Mouse (Mus musculus) MEL (cell line): ENCODE measurements around the gene Syngr4. TPM values are rescaled to one million over a fixed set of nuclear protein-coding genes. Genes with fewer than 3 reads are reported as not detected.

ENCODE experiments used
- DNase-seq: peaks from one replicate; pipeline ENCODE4 v3.0.0; 2011; ENCODE audit warnings: low read depth, low spot score
- H3K27ac ChIP-seq: 2 replicates; pipeline ENCODE4 v1.5.1; 2012; ENCODE audit warnings: low read depth, mild to moderate bottlenecking, control low read depth, low read length, moderate library complexity; ENCODE audit not compliant: control insufficient read depth
- H3K27me3 ChIP-seq, 2 experiments: fragments of 150-350 bp in 1 of 2; sonication (generic) in 1 of 2; 2 replicates each; pipeline ENCODE4 v1.6.1; 2012; ENCODE audit warnings: low read length in 2 of 2, mild to moderate bottlenecking in 2 of 2, improper control_type of control experiment in 1 of 2, moderate library complexity in 1 of 2; ENCODE audit not compliant: insufficient read depth in 2 of 2, control insufficient read depth in 1 of 2
- H3K36me3 ChIP-seq, 2 experiments: 2 replicates each; pipeline ENCODE4 v1.6.1; 2012 to 2014; ENCODE audit warnings: low read length in 2 of 2, improper control_type of control experiment in 1 of 2, inconsistent platforms in 1 of 2, mild to moderate bottlenecking in 1 of 2; ENCODE audit not compliant: insufficient read depth in 2 of 2, control insufficient read depth in 1 of 2
- H3K4me1 ChIP-seq, 2 experiments: fragments of 150-350 bp in 1 of 2; sonication (generic) in 1 of 2; 2 replicates each; pipeline ENCODE4 v1.6.1; 2012; ENCODE audit warnings: low read length in 2 of 2, improper control_type of control experiment in 1 of 2, mild to moderate bottlenecking in 1 of 2; ENCODE audit not compliant: insufficient read depth in 2 of 2, control insufficient read depth in 1 of 2
- H3K4me3 ChIP-seq, 2 experiments: fragments of 150-350 bp in 1 of 2; sonication (generic) in 1 of 2; 2 replicates each; pipeline ENCODE4 v1.5.1; 2012; ENCODE audit warnings: low read depth in 2 of 2, low read length in 2 of 2, mild to moderate bottlenecking in 2 of 2, moderate library complexity in 2 of 2, control low read depth in 1 of 2, improper control_type of control experiment in 1 of 2; ENCODE audit not compliant: control insufficient read depth in 1 of 2, insufficient read depth in 1 of 2
- H3K79me2 ChIP-seq: 2 replicates; pipeline ENCODE4 v1.6.1; 2012; ENCODE audit warnings: mild to moderate bottlenecking, low read length, moderate library complexity; ENCODE audit not compliant: control insufficient read depth, poor library complexity, insufficient read depth
- H3K9ac ChIP-seq: 2 replicates; pipeline ENCODE4 v1.6.1; 2012; ENCODE audit warnings: low read depth, mild to moderate bottlenecking, control low read depth, low read length, moderate library complexity; ENCODE audit not compliant: control insufficient read depth, poor library complexity, severe bottlenecking
- H3K9me3 ChIP-seq: fragments of 150-350 bp; sonication (generic); replicated peaks from 2 replicates; pipeline ENCODE4 v1.6.1; 2012; ENCODE audit warnings: mild to moderate bottlenecking, low read length, improper control_type of control experiment, moderate library complexity; ENCODE audit not compliant: insufficient read depth
- CHD1 ChIP-seq: IDR thresholded peaks from 2 replicates; pipeline ENCODE4 v1.6.1; 2012; ENCODE audit warnings: low read depth, mild to moderate bottlenecking, inconsistent platforms, low read length, improper control_type of control experiment
- CHD2 ChIP-seq: IDR thresholded peaks from 2 replicates; pipeline ENCODE4 v1.6.1; 2011; ENCODE audit warnings: low read length, improper control_type of control experiment
- CTCF ChIP-seq, 3 experiments: IDR thresholded peaks in 2 of 3; conservative IDR thresholded peaks in 1 of 3; 2 replicates each; pipeline ENCODE4 v1.5.1; 2011 to 2012; ENCODE audit warnings: low read length in 3 of 3, low read depth in 2 of 3, mild to moderate bottlenecking in 2 of 3, improper control_type of control experiment in 1 of 3, inconsistent platforms in 1 of 3, mixed read lengths in 1 of 3, moderate library complexity in 1 of 3; ENCODE audit not compliant: control insufficient read depth in 1 of 3, insufficient read depth in 1 of 3, poor library complexity in 1 of 3, severe bottlenecking in 1 of 3
- E2F4 ChIP-seq: IDR thresholded peaks from 2 replicates; pipeline ENCODE4 v1.6.1; 2011; ENCODE audit warnings: low read depth, low read length, improper control_type of control experiment, borderline replicate concordance
- EP300 ChIP-seq, 2 experiments: IDR thresholded peaks; 2 replicates each; pipeline ENCODE4 v1.6.1; 2011; ENCODE audit warnings: improper control_type of control experiment in 2 of 2, low read length in 2 of 2, low read depth in 1 of 2, mild to moderate bottlenecking in 1 of 2
- HCFC1 ChIP-seq: IDR thresholded peaks from 2 replicates; pipeline ENCODE4 v1.6.1; 2012; ENCODE audit warnings: low read depth, mild to moderate bottlenecking, inconsistent platforms, low read length, improper control_type of control experiment, moderate library complexity
- MAFK ChIP-seq: IDR thresholded peaks from 2 replicates; pipeline ENCODE4 v1.6.1; 2011; ENCODE audit warnings: low read depth, mild to moderate bottlenecking, low read length, improper control_type of control experiment, borderline replicate concordance
- MAZ ChIP-seq: IDR thresholded peaks from 2 replicates; pipeline ENCODE4 v1.6.1; 2012; ENCODE audit warnings: low read depth, mild to moderate bottlenecking, inconsistent platforms, low read length, improper control_type of control experiment
- MEF2A ChIP-seq: IDR thresholded peaks from 2 replicates; pipeline ENCODE4 v1.6.1; 2014; ENCODE audit warnings: low read depth, mild to moderate bottlenecking, inconsistent platforms, low read length, improper control_type of control experiment; ENCODE audit not compliant: poor library complexity, insufficient replicate concordance, severe bottlenecking; ENCODE audit errors: extremely low read depth
- MYB ChIP-seq: IDR thresholded peaks from 2 replicates; pipeline ENCODE4 v1.6.1; 2011; ENCODE audit warnings: mild to moderate bottlenecking, low read depth, low read length, improper control_type of control experiment
- NELFE ChIP-seq: IDR thresholded peaks from 2 replicates; pipeline ENCODE4 v1.6.1; 2011; ENCODE audit warnings: low read depth, low read length, improper control_type of control experiment
- POLR2A ChIP-seq, 2 experiments: IDR thresholded peaks; 2 replicates each; pipeline ENCODE4 v1.6.1; 2011 to 2012; ENCODE audit warnings: low read length in 2 of 2, mild to moderate bottlenecking in 2 of 2, control low read depth in 1 of 2, improper control_type of control experiment in 1 of 2, low read depth in 1 of 2, moderate library complexity in 1 of 2; ENCODE audit not compliant: control insufficient read depth in 1 of 2, insufficient read depth in 1 of 2, poor library complexity in 1 of 2
- POLR2AphosphoS2 ChIP-seq: IDR thresholded peaks from 2 replicates; pipeline ENCODE4 v1.6.1; 2011; ENCODE audit warnings: low read length, improper control_type of control experiment
- POLR2AphosphoS5 ChIP-seq: IDR thresholded peaks from 2 replicates; pipeline ENCODE4 v1.6.1; 2012; ENCODE audit warnings: low read depth, borderline replicate concordance, mild to moderate bottlenecking, inconsistent platforms, low read length, moderate library complexity, mixed read lengths
- RAD21 ChIP-seq: IDR thresholded peaks from 2 replicates; pipeline ENCODE4 v1.6.1; 2011; ENCODE audit warnings: mild to moderate bottlenecking, low read depth, low read length, improper control_type of control experiment
- RCOR1 ChIP-seq: IDR thresholded peaks from 2 replicates; pipeline ENCODE4 v1.6.1; 2012; ENCODE audit warnings: low read depth, mild to moderate bottlenecking, inconsistent platforms, low read length, improper control_type of control experiment
- SMC3 ChIP-seq: IDR thresholded peaks from 2 replicates; pipeline ENCODE4 v1.6.1; 2011; ENCODE audit warnings: low read depth, low read length, improper control_type of control experiment
- TAL1 ChIP-seq: IDR thresholded peaks from 2 replicates; pipeline ENCODE4 v1.6.1; 2012; ENCODE audit warnings: mild to moderate bottlenecking, inconsistent platforms, low read length, moderate library complexity, mixed read lengths
- TBP ChIP-seq: IDR thresholded peaks from 2 replicates; pipeline ENCODE4 v1.8.0; 2011; ENCODE audit warnings: low read depth, low read length, improper control_type of control experiment
- TCF12 ChIP-seq: IDR thresholded peaks from 2 replicates; pipeline ENCODE4 v1.6.1; 2014; ENCODE audit warnings: low read depth, mild to moderate bottlenecking, inconsistent platforms, low read length, improper control_type of control experiment, moderate library complexity
- UBTF ChIP-seq: IDR thresholded peaks from 2 replicates; pipeline ENCODE4 v1.6.1; 2012; ENCODE audit warnings: low read depth, mild to moderate bottlenecking, inconsistent platforms, low read length, improper control_type of control experiment, moderate library complexity, borderline replicate concordance; ENCODE audit not compliant: insufficient read depth
- ZC3H11A ChIP-seq: IDR thresholded peaks from 2 replicates; pipeline ENCODE4 v1.6.1; 2012; ENCODE audit warnings: low read depth, mild to moderate bottlenecking, inconsistent platforms, low read length, improper control_type of control experiment
- ZKSCAN1 ChIP-seq: IDR thresholded peaks from 2 replicates; pipeline ENCODE4 v1.6.1; 2012; ENCODE audit warnings: low read depth, mild to moderate bottlenecking, inconsistent platforms, low read length, improper control_type of control experiment, moderate library complexity
- ZMIZ1 ChIP-seq: IDR thresholded peaks from 2 replicates; pipeline ENCODE4 v1.6.1; 2012; ENCODE audit warnings: low read depth, mild to moderate bottlenecking, inconsistent platforms, low read length, improper control_type of control experiment, moderate library complexity
- polyA plus RNA-seq, 2 experiments: library from polyadenylated mRNA; stranded (reverse) in 1 of 2; unstranded in 1 of 2; fragments of >175 nt in 1 of 2; fragments of >200 nt in 1 of 2; gene quantifications; 2 replicates each; pipeline versions ENCODE4 v1.2.1 to v1.2.4; 2012; ENCODE audit warnings: low replicate concordance in 2 of 2, low read depth in 1 of 2; ENCODE audit not compliant: insufficient read length in 2 of 2, insufficient read depth in 1 of 2, missing spikeins in 1 of 2
- total RNA-seq: library from RNA; depleted of rRNA; stranded (reverse); fragments of 300-350 nt; gene quantifications from 2 replicates; pipeline ENCODE4 v1.2.3, GENCODE M21; 2012

The Syngr4 gene
- total and polyA plus RNA-seq, 3 experiments = 0.46 to 1.1 TPM; not detected in 1

DNA sequence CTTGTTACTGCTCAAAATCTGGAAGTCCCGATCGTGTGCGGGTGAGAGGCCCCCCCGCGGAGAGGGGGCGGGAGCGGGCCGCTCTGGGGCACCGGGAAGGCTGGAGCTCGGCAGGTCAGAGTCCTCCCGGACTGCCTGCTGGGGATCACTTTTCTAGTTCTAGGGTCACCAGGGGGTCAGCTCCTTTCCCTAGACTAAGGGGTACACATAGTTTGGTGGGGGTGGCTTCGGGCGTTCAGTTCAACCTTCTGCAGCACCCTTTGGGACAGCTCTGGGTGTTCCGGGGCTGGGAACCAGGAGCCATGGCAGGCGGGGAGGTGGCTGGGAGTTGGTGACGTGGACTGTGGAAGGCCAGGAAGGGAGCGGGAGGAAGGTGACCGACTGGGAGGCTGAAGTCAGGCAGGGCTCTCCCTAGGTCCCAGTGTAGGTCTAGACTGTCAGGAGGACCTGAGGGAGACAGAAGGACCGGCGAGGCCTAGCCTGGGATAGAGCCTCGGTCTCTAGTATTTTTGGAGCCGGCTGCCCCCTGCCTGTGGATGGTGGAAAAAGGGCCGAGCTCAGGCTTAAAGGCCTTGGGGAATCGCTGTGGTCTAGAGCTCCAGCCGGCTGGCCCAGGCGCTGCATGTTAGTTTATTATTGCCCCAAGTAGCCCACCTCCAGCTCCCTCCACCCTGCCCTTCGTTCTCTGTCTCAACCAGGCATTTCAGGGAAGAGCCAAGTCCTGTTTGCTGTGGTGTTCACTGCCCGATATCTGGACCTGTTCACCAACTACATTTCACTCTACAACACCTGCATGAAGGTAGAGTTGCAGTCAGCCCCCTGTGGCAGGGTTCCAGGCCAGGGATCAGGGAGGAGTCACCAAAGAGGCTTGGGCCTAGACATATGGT is 23.2 kb downstream of the Syngr4 start (continued):
- TF ChIP-seq TCF12 = no peak
- TF ChIP-seq HCFC1 = peak; percentile 69
- peak; percentile 100 for TF ChIP-seq UBTF
- peak; percentile 98 for TF ChIP-seq CHD1

GRCm38 (mm10) chr7:45872624-45873023 is 23.9 kb downstream of the Syngr4 start, which contains the start of gene Kdelr1:
Kdelr1 (plus strand) TSS chr7:45872772.
- TF ChIP-seq NELFE (peak; percentile 66), POLR2AphosphoS5 (no peak), SMC3 (peak; percentile 86), CHD1 (no peak), HCFC1 (peak; percentile 42), EP300 (IDR thresholded peaks at IDR 0.05; ENCODE audit: low read depth in 1 of 2, low read length in 2 of 2) (no peak; a peak in 1 of 4 replicates), RAD21 (peak; percentile 48), RCOR1 (no peak), MYB (no peak), MAZ (peak; percentile 75), POLR2A (IDR thresholded peaks at IDR 0.05; ENCODE audit: control insufficient read depth in 1 of 2, insufficient read depth in 1 of 2, low read depth in 1 of 2, low read length in 2 of 2, poor library complexity in 1 of 2) (peak in 1 of 2 experiments; percentile 72; a peak in 2 of 4 replicates), ZC3H11A (no peak), TBP (0 out of 2 replicates have a peak, but pooled peaks have one; percentile 49), POLR2AphosphoS2 (peak; percentile 66; the same call in 1 of the 2 replicates), CHD2 (no peak), ZMIZ1 (peak; percentile 54; the same call in 1 of the 2 replicates), ZKSCAN1 (no peak), UBTF (no peak), TAL1 (no peak), E2F4 (no peak), TCF12 (0 out of 2 replicates have a peak, but pooled peaks have one; percentile 38), MEF2A (no peak), CTCF (IDR thresholded peaks at IDR 0.05 in 2 of 3, conservative IDR thresholded peaks at IDR 0.05 in 1 of 3; ENCODE audit: control insufficient read depth in 1 of 3, insufficient read depth in 1 of 3, low read depth in 2 of 3, low read length in 3 of 3, poor library complexity in 1 of 3, severe bottlenecking in 1 of 3) (peak; percentile 93 to 97 (median 95)), MAFK (no peak)
- H3K27me3 ChIP-seq = no peaks in the 10 kb centered on the region; a peak in 1 of 4 replicates
- peaks cover 11% of the 10 kb centered on the region for H3K79me2 ChIP-seq
- DNase-seq = peak; percentile 89
- no peaks in the 10 kb centered on the region for H3K9me3 ChIP-seq
- peak within 1 kb of the TSS; percentile 46 for H3K27ac ChIP-seq
- H3K9ac ChIP-seq = peak within 1 kb of the TSS; percentile 97
- H3K4me3 ChIP-seq = peak within 1 kb of the TSS; percentile 76 to 86
- H3K4me1 ChIP-seq = peaks cover 0 to 7% of the 10 kb centered on the region in 2 experiments; a peak in 2 of 4 replicates
- H3K36me3 ChIP-seq = peaks cover 0 to 2% of the 10 kb centered on the region in 2 experiments; a peak in 2 of 4 replicates
